Mouse (Mus musculus): ENCODE data around the gene Hoxd9. TPM values are rescaled to one million over a fixed set of nuclear protein-coding genes. Genes with fewer than 3 reads are reported as not detected.

Hoxd9 gene
- 0.13 TPM in 1 of 2 replicates, not detected in the other for polyA plus RNA-seq (2014; fragmentation: Nextera tagmentation; extraction: Ambion mirVana)

DNA sequence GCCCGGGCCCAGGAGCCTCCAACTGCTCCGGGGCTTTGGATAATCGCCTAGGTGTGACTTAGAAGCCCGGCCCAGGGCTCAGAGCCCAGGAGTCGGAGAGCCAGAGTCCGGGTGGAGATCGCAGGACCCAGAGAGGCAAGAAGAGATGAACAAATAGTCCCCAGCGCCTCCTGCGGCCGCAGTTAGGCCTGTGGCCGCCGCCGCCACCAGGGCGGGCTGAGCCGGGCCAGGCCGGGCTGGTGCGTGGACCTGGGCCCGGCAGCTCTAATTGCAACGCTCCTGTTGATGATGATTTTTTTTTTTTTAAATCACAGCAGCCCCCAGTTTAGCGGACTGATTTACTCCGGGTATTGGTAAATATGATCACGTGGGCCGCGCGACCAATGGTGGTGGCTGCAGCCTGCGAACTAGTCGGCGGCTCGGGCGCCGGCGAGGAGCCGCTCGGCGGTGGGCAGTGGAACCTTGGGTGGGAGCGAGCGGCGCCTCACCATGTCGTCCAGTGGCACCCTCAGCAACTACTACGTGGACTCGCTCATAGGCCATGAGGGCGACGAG is at the start of gene Hoxd9:
Gene Hoxd9 (plus strand): TSS at position 161 of the 555 bp plus-strand sequence.
- Histone ChIP-seq H3K9ac (ENCODE audit: low read depth, low read length) (0 out of 2 replicates have a peak within 1 kb of the TSS, but pooled peaks have one; percentile 28), H3K27ac (ENCODE audit: low read depth, low read length) (no peak within 1 kb of the TSS), H3K36me3 (ENCODE audit: control insufficient read depth, insufficient read depth, low read length) (no peaks in the 10 kb centered on the region), H3K9me3 (replicated peaks; ENCODE audit: control insufficient read depth, low read length) (no peaks in the 10 kb centered on the region), H3K27me3 (ENCODE audit: control insufficient read depth, insufficient read depth, low read length) (peaks cover 97% of the 10 kb centered on the region), H3K4me2 (peak within 1 kb of the TSS; percentile 69), H3K4me1 (ENCODE audit: control insufficient read depth, insufficient read depth, low read length) (peaks cover 2% of the 10 kb centered on the region; the same call in 1 of the 2 replicates), H3K4me3 (ENCODE audit: low read depth, low read length) (peak within 1 kb of the TSS; percentile 41)
- under 1% methylated on average over 43 of the region's 43 CpGs for WGBS (ENCODE audit: insufficient replicate concordance)
- 0 out of 2 replicates have a peak, but pooled peaks have one; percentile 39 for ATAC-seq (replicated peaks; ENCODE audit: insufficient number of reproducible peaks, low FRiP score, low TSS enrichment)

DNA sequence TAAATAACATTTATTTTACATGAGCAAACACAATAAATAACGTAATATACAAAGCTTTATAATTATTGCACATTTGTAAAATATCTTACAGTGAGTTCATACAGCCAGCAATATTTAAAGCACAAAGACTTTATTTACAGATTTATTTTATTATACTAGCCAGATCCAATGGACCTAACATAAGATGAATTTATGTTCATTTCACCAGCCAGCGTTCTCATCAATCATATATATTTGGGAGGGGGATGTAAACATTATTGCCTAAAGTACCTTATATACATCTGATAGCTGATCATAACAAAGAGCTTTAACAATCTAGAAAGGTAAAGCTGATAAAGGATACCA is 44.6 kb upstream of the Hoxd9 start:
- Histone ChIP-seq H3K27ac (ENCODE audit: low read depth, low read length) (no peak overlapping the region), H3K9ac (ENCODE audit: low read depth, low read length) (no peak overlapping the region), H3K9me3 (replicated peaks; ENCODE audit: control insufficient read depth, low read length) (no peaks in the 10 kb centered on the region), H3K27me3 (ENCODE audit: control insufficient read depth, insufficient read depth, low read length) (peaks cover 87% of the 10 kb centered on the region), H3K4me3 (ENCODE audit: low read depth, low read length) (no peak overlapping the region), H3K36me3 (ENCODE audit: control insufficient read depth, insufficient read depth, low read length) (no peaks in the 10 kb centered on the region), H3K4me2 (no peak overlapping the region), H3K4me1 (ENCODE audit: control insufficient read depth, insufficient read depth, low read length) (peaks cover 4% of the 10 kb centered on the region; the same call in 1 of the 2 replicates)
- 44% methylated on average over 2 of the region's 2 CpGs for WGBS (ENCODE audit: insufficient replicate concordance)
- ATAC-seq (replicated peaks; ENCODE audit: insufficient number of reproducible peaks, low FRiP score, low TSS enrichment): no peak

DNA sequence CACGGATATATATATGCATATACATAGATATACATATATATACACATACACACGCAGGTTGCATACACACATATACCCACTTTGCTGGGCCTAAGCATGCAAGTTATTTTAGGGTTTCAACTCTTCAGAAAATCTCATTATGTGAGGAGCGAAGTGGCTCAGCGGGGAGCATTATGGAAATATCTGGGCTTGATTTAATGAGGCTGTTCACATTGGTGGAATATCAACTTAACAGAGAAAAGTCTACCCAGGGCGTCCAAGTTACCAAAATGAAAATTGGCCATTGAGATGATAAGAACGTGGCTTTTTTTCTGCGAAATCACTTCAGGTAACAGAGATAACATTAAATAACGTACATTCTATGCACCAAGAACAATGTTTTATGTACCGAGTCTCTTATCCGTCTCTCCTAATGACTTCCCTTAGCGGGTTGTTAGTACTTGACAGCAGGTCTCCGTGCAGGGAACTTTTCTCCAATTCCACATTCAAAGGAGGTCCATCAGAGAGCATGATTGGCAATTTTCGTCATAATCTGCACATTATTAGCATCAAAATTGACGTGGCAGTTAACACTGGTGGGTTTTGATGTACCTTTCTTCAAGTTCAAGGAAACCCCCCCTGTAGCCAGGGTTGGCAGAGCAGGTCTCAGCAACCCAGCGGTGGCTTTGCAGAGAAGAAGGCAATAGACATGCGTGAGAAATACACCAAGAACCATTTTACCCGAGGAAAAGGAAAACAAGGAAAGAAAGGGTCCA is 43.6 kb upstream of the Hoxd9 start:
- H3K9ac ChIP-seq (ENCODE audit: low read depth, low read length): no peak overlapping the region
- no peak overlapping the region for H3K27ac ChIP-seq (ENCODE audit: low read depth, low read length)
- WGBS (ENCODE audit: insufficient replicate concordance): 10% methylated on average over 17 of the region's 17 CpGs
- H3K9me3 ChIP-seq (replicated peaks; ENCODE audit: control insufficient read depth, low read length): no peaks in the 10 kb centered on the region
- H3K4me3 ChIP-seq (ENCODE audit: low read depth, low read length): no peak overlapping the region
- no peak overlapping the region for H3K4me2 ChIP-seq
- H3K36me3 ChIP-seq (ENCODE audit: control insufficient read depth, insufficient read depth, low read length): no peaks in the 10 kb centered on the region
- ATAC-seq (replicated peaks; ENCODE audit: insufficient number of reproducible peaks, low FRiP score, low TSS enrichment): no peak
- H3K27me3 ChIP-seq (ENCODE audit: control insufficient read depth, insufficient read depth, low read length): peaks cover 85% of the 10 kb centered on the region
- H3K4me1 ChIP-seq (ENCODE audit: control insufficient read depth, insufficient read depth, low read length): peaks cover 4% of the 10 kb centered on the region; the same call in 1 of the 2 replicates

DNA sequence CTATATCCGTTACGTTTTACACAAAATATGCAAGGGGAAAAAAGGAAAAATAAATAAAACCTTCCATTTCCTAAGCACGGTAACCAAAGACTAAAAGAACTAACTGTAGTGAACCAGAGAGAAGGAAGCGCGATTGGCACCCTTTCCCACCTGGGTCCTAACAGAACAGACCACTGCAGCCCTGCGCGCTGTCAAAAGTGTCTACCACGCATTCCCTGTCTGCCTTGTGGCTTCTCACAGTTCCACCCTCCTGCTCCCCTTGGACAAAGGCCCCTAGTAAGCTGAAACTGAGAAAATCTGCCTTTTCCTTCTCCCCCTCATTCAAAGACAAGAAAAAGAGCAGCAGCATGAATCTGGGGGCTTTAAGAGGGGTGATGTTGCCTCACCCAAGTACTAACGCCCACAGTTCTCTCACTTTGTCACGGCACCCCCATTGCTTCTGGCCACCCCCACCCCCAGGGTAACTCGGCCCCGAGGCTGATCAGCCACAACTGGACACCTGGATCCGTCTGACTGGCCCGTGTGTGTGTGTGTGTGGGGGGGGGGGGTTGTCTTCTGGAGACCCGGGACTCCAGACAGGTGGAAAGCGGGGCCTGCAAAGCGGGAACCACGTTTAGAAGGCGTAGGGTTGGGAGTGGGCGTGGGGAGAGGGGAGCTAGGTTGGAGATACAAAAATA is 42.6 kb upstream of the Hoxd9 start:
- H3K27ac ChIP-seq (ENCODE audit: low read depth, low read length): no peak overlapping the region
- H3K9me3 ChIP-seq (replicated peaks; ENCODE audit: control insufficient read depth, low read length): no peaks in the 10 kb centered on the region
- peaks cover 86% of the 10 kb centered on the region for H3K27me3 ChIP-seq (ENCODE audit: control insufficient read depth, insufficient read depth, low read length)
- WGBS (ENCODE audit: insufficient replicate concordance): 6% methylated on average over 18 of the region's 20 CpGs
- H3K36me3 ChIP-seq (ENCODE audit: control insufficient read depth, insufficient read depth, low read length): no peaks in the 10 kb centered on the region
- H3K4me3 ChIP-seq (ENCODE audit: low read depth, low read length): no peak overlapping the region
- ATAC-seq (replicated peaks; ENCODE audit: insufficient number of reproducible peaks, low FRiP score, low TSS enrichment): no peak
- no peak overlapping the region for H3K4me2 ChIP-seq
- peaks cover 4% of the 10 kb centered on the region; the same call in 1 of the 2 replicates for H3K4me1 ChIP-seq (ENCODE audit: control insufficient read depth, insufficient read depth, low read length)
- no peak overlapping the region for H3K9ac ChIP-seq (ENCODE audit: low read depth, low read length)

DNA sequence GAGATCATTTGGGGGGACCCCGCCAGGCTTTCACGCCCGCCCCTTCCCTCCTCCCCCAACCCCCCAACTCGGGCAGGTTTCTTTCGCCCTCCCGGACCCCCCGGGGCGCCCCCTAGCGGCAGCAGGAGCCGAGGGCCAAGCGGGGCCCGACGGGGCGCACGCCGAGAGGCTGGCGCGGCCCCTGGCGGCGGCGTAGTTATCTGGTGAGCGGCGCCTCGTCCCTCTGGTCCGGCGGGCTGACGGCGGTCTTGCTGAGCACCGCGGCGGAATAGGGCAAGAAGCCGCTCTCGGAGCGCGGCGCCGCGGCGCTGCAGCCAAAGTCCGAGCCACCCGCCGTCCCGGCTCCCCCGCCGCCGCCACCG is 42.1 kb upstream of the Hoxd9 start:
- Histone ChIP-seq H3K4me3 (ENCODE audit: low read depth, low read length) (peak overlapping the region; percentile 46), H3K9me3 (replicated peaks; ENCODE audit: control insufficient read depth, low read length) (no peaks in the 10 kb centered on the region), H3K36me3 (ENCODE audit: control insufficient read depth, insufficient read depth, low read length) (no peaks in the 10 kb centered on the region), H3K4me1 (ENCODE audit: control insufficient read depth, insufficient read depth, low read length) (peaks cover 4% of the 10 kb centered on the region; the same call in 1 of the 2 replicates), H3K27ac (ENCODE audit: low read depth, low read length) (no peak overlapping the region), H3K9ac (ENCODE audit: low read depth, low read length) (no peak overlapping the region), H3K4me2 (peak overlapping the region; percentile 63), H3K27me3 (ENCODE audit: control insufficient read depth, insufficient read depth, low read length) (peaks cover 86% of the 10 kb centered on the region)
- WGBS (ENCODE audit: insufficient replicate concordance): 1% methylated on average over 27 of the region's 47 CpGs
- ATAC-seq (replicated peaks; ENCODE audit: insufficient number of reproducible peaks, low FRiP score, low TSS enrichment): no peak

DNA sequence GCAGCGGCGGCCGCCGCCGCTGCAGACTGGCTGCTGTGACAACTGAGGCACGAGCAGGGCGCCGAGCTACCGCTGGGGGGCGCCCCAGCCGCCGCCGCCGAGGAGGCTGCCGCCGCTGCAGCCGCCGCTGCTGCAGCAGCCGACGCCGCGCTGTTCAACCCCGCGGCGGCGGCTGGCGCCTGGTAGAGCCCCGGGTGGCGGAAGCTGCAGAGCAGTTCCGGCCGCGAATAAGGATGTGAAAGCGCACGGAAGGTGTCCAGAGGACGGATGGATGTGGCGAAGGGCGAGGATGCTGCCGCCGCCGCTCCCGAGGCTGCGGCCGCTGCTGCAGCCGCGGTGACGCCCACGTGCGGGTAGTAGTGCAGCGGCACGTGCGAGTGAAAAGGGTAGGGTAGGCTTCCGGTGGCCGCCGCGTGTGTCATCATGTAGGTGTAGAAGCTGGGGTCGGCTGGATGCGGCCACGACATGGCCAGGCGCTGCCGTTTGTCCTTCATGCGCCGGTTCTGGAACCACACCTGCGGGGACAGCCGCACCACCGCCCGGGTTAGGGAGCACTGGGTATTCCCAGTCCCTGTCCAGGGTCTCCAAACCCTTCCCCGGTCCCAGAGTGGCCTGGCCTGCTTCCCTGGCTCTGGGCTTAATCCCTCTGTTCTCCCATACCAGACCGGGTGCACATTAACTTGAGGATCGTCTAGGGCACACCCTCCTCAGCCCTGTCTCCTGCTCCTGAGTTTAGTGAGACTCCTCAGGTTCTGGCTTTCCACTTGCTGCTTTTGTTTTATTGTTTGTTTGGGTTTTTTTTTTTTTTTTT is 41.5 kb upstream of the Hoxd9 start:
- Histone ChIP-seq H3K4me3 (ENCODE audit: low read depth, low read length) (peak overlapping the region; percentile 46), H3K27me3 (ENCODE audit: control insufficient read depth, insufficient read depth, low read length) (peaks cover 86% of the 10 kb centered on the region), H3K9ac (ENCODE audit: low read depth, low read length) (no peak overlapping the region), H3K4me2 (peak overlapping the region; percentile 63), H3K36me3 (ENCODE audit: control insufficient read depth, insufficient read depth, low read length) (no peaks in the 10 kb centered on the region), H3K9me3 (replicated peaks; ENCODE audit: control insufficient read depth, low read length) (no peaks in the 10 kb centered on the region), H3K27ac (ENCODE audit: low read depth, low read length) (no peak overlapping the region), H3K4me1 (ENCODE audit: control insufficient read depth, insufficient read depth, low read length) (peaks cover 4% of the 10 kb centered on the region; the same call in 1 of the 2 replicates)
- no peak for ATAC-seq (replicated peaks; ENCODE audit: insufficient number of reproducible peaks, low FRiP score, low TSS enrichment)
- under 1% methylated on average over 62 of the region's 69 CpGs for WGBS (ENCODE audit: insufficient replicate concordance)

DNA sequence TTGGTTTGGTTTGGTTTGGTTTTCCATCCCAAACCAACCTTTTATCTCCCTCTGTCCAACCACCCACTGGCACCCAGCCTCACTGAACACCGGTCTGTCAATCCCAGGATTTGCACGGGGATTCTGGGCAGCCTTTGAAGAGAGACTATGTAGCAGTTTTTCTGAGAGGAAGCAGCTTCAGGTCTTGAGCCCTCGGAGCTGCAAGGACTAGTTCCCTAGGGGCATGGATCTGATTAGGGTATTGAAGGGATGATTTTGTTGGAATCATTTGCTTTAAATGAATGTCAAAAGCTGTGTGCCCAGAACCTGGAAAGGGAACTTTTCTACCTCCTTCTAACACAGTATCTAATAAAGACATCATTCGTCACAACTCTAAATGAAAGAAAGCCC is 40.9 kb upstream of the Hoxd9 start:
- ATAC-seq (replicated peaks; ENCODE audit: insufficient number of reproducible peaks, low FRiP score, low TSS enrichment): no peak
- Histone ChIP-seq H3K4me3 (ENCODE audit: low read depth, low read length) (no peak overlapping the region), H3K27me3 (ENCODE audit: control insufficient read depth, insufficient read depth, low read length) (peaks cover 87% of the 10 kb centered on the region), H3K36me3 (ENCODE audit: control insufficient read depth, insufficient read depth, low read length) (no peaks in the 10 kb centered on the region), H3K27ac (ENCODE audit: low read depth, low read length) (no peak overlapping the region), H3K4me2 (no peak overlapping the region), H3K4me1 (ENCODE audit: control insufficient read depth, insufficient read depth, low read length) (peaks cover 4% of the 10 kb centered on the region; the same call in 1 of the 2 replicates), H3K9ac (ENCODE audit: low read depth, low read length) (no peak overlapping the region), H3K9me3 (replicated peaks; ENCODE audit: control insufficient read depth, low read length) (no peaks in the 10 kb centered on the region)
- WGBS (ENCODE audit: insufficient replicate concordance): 5% methylated on average over 4 of the region's 4 CpGs

All from heart, embryonic 11.5 days (tissue).